Mouse (Mus musculus): ENCODE data around the gene Nrros.

Gene Nrros

DNA sequence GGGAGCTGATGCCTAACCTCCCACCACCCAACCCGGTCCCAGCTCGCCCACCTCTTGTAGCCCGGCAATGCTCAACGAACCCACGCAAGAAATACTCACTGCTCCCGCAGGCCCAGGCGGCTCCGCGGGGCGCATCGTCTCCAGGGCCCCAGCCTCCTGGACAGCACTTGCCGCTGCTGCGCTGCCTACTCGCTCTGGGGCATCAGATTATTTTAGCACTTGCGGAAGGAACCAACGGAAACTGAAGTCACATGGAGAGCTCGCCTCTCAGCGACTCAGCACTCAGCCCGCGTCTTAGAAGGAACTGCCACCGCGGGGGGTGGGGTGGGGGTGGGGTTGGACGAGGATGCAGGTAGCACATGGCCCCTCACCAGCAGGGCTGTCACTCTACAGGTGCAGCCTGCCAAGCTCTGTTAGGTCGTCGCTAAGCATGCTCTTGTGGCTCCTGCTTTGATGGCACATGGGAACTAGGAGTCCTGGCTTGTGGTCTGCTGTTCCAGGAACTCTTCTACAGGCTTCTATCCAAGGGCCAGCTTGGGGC is at the start of gene Nrros:
TSS of gene Nrros (minus strand) at position 314 of the 541 bp plus-strand sequence.
- in situ Hi-C loops (cut with MboI, MseI), result loop anchor here (5.0 to 25.0 kb wide), 2 partner anchors 38 to 1797 kb away; partner anchors contain the start of gene Umps

DNA sequence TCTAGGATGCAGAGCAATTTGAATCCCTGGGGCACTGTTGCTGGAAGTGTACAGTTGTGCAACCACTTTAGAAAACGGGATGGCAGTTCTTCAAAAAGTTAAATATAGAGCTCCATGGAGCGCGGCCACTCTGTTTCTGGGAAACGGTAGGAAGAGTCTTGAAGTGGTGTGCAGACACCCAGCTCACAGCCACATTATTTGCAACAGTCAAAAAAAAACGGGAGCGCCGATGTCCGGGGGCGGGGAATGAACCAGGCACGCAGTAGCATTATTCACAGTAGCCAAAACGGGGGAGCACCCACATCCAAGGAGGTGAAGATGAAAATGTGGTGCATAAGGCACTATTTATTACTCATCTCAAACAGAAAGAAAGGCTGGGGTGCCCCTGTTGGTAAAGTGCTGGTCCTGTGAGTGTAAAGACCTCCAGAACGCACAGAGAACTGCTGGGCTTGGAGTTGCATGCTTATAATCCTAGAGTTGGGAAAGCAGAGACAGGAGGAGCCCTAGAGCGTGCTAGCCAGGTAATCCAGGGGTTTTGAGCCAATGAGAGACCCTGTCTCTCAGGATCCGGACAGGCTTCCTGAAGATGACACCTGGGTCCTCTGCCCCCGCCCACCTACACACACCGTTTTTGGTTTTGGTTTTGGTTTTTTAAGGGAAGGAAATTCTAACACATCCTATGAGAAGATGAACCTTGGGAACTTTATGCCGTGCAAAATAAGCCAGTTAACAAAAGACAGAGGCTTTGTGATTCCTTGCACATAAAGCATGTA is 49.6 kb upstream of the Nrros start:
- in situ Hi-C loops (cut with MboI, MseI), result no loop called here

DNA sequence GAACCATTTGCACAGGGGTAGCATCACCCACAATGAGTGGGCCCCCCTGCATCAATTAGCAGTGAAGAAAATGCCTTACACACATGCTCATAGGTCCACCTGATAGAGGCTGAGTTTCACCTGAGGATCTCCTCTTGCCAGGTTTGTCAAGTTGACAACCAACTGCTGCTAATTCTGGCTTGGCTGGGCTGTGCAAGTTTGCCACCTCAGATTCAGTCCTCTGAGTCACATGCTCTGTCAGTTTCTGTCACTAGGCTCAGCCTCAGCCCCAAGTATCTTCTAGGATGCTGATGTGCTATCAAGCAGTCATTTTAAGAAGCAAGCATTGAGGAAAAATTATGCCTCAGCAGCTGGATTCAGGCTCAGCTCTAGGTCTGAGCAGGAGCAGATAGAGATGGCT is 48.8 kb upstream of the Nrros start:
- in situ Hi-C loops (cut with MboI, MseI), result no loop called here

DNA sequence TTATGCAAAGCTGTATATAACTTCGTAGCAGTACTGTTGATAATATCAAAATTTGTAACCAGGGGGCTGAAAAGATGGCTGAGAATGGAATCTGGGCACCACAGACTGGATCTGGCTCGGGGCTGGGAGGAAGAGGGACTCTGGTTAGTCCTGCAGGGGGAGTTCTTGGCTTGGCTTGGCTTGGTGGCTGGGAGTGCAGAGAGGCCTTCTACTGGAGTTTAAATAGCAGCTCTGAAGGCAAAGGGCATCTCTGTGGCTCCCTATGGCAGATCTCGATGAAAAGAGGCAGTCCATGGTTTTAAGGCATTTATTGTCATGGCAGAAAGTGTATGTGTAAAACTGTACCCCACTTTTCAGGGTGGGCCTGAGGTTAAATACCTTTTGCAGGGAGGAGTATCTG is 39.5 kb upstream of the Nrros start:
- in situ Hi-C loops (cut with MboI, MseI), result loop anchor here (5.0 kb wide), 1 partner anchor 93 kb away; no protein-coding TSS in a partner anchor

DNA sequence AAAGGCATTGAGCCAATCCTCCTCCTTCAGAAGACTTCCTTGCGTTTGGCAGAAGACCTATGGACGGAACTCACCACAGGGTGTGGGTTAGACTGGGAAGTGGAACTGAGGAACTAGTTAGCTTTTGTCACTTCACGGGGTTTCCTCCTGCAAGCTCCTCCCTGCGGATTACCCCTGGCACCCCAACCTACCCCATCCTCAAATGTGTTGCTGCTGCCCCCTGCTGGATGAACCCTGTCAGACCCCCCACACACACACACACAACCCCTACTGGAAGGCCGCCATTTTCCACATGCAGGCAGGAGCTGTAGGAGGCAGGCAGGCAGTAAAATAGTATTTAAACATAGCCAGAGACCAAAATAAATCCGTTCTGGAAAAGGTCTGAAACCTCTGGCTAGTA is 37.3 kb upstream of the Nrros start:
- in situ Hi-C loops (cut with MboI, MseI), result loop anchor here (5.0 kb wide), 1 partner anchor 90 kb away; no protein-coding TSS in a partner anchor

DNA sequence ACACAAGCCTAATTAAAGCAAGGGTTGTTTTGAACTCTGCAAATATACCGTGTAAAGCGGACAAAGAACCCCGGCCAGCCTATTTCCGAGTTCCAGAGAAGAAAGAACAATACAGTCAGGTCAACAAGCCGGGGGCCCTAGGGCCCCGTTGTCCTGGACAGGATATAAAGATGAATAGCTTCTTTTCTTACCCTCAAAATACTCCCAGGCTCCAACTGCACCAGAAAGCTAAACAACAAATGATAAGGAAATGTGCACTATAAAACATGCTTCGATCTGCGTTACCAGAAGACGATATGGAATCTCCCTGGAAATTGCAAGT is 35.6 kb upstream of the Nrros start:
- in situ Hi-C loops (cut with MboI, MseI), result loop anchor here (5.0 kb wide), 1 partner anchor 89 kb away; no protein-coding TSS in a partner anchor

DNA sequence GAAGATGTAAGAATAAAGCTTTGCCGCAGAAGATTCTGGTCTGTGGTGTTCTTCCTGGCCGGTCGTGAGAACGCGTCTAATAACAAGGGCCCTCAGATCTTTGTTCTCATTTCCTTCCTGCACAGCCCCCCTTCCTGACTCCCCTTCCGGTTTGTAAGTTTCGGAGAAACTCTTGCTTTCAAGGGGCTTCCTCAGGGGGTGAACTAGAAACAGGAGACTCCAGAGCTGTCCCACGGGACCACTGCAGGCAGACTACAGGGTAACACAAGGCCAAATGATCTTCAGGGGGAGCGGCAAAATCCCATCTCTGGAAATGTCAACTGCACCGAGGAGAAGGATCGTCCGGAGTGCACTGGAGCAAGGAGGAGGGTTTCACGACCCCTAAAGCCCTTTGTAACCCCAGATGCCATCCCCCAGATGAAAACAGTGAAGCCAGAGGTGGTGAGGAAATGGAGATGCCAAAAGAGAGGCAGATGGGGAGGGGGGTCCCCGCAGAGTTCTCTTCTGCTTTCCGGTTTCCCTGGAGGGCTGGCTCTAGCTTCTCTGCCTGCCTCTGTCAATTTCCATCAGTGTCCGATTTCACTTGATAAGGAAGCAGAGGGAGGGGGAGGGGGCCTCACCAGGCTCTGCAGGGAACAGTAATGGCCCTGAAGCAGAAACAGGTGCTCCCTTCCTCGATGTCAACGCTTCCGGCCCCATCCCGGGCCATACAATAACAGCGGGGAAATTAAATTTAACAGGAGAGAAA is 35.0 kb upstream of the Nrros start:
- in situ Hi-C loops (cut with MboI, MseI), result loop anchor here (5.0 kb wide), 1 partner anchor 88 kb away; no protein-coding TSS in a partner anchor

DNA sequence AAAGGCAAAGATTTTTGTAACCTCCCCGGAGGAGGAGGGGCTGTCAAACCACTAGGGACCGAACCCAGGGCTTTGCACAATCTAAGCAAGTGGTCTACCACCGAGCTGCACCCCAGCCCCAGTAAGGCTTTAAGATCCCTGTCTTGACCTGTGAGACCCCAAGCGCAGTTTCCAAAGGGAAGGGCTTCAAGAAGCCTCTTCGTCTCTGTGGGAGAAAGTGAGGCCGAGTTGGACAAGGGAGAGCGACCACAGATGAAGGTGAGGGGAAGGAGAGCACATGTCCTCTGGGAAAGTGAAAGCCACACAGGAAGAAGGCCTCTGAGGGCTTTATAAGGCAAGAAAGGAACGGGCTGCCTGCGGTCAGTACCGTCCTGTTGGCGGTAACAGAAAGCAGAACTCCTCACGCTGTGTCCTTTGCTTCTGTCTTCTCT is 24.6 kb upstream of the Nrros start:
- in situ Hi-C loops (cut with MboI, MseI), result no loop called here

DNA sequence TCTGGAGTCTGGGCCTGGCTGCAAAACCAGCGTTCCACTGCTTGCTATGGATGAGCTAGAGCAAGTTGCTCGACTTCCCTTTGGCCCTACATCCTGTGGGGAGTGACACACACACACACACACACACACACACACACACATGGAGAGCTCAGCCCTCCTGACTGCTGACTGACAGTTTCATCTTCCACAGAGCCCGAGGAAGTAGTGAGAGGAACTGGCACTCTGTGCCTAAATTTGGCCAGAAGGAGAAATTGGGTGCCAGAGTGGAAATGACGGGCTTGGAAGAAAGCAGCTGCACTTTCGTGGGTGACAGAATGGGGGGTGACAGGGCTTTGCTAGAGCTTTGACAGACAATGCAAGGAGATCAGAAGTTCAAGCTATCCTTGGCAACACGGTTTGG is 23.7 kb upstream of the Nrros start:
- in situ Hi-C loops (cut with MboI, MseI), result no loop called here

DNA sequence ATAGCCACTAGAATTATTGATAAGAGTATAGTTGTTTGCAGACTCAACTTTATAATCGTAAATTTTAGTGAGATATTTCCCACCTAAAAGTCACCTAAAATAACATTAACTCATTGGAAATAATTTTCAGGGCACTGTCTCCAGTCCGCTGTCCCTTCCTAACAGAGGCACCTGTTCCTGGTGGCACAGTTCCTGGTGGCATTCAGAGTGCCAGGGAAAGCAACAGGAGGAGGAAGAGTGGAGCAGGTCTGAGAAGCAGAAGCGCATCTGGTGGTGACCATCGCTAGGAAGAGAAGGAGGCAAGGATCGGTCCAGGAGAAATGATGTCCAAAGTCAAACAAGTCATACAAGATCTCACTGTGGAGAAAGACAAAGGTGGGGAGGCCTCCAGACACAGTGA is 20.7 kb upstream of the Nrros start:
- in situ Hi-C loops (cut with MboI, MseI), result no loop called here

DNA sequence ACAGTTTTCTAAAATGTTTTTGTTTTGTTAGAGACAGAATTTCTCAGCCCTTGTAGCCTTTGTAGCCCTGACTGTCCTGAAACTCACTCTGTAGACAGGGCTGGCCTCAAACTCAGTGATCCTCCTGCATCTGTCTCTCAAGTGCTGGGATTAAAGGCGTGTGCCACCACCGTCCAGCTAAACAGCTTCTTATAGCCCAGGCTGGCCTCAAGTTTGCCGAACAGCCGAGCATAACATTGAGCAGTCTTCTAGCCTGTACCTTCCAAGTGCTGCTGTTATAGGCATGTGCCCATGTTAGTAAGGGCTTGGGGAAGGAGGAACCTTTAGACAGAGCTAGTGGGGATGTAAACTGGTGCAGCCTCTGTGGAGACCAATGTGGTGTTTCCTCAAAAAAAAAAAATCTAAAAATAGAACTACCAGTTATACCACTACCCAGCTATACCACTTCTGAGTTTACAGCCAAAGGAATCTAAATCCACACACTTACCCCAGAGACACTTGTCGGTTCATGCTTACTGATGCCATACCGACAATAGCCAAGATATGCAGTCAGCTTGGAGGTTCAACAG is 14.0 kb upstream of the Nrros start, which contains the start of gene Bex6:
TSS of gene Bex6 (plus strand) at position 491 of the 569 bp plus-strand sequence.
- in situ Hi-C loops (cut with MboI, MseI), result no loop called here

DNA sequence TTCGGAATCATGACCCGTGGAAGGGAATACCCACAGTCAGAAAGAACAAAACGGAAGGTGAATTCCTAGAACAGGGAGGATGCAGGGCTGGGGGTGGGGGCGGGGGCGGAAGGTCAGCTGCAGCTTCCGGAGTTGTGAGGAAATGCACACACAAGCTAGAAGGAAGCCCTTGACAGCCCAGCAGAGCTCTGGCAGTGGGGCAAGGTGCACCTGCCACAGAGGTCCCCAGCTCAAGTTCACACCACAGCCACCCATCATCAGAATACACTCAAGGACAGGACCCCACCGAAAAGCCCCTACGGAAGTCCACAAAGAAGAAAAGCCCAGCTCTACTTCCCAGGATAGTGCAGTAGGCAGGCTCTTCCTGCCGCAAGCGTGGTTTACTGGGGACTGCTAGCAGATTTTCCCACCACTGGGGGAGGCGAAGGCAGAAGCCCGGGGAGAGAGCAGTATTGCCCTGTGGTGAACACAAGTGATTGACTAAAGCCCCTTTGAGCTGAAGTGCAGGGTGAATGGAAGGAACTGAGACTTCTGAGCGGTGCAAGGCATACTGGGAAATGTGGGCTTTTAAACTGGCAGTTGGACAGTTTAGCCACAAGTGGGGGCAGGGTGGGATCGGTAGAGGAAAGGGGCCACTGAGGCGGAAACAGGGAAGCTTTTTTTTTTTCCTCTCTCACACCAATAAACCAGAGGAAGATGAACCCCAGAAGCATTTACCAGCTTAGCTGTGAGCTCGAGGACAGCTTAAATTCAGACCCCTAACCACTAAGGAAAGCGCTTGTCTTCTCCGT is 11.7 kb upstream of the Nrros start:
- in situ Hi-C loops (cut with MboI, MseI), result no loop called here

DNA sequence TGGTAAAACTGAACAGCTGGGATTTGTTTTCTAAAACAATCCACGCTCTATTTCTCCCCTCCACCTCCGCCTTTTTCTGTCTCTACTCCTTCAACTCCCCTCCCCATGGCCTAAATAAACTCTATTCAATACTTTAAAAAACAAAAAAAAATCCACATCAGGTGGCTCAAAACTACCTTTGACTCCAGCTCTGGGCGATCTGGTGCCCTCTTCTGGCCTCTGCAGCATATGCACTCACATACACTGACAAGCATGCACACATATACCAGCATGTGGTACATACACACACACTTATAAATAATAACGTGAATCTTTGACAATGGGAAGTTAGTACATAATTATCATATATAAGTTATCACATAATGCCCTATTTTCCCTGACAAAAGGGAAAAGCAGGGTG is 9.6 kb upstream of the Nrros start:
- in situ Hi-C loops (cut with MboI, MseI), result no loop called here

DNA sequence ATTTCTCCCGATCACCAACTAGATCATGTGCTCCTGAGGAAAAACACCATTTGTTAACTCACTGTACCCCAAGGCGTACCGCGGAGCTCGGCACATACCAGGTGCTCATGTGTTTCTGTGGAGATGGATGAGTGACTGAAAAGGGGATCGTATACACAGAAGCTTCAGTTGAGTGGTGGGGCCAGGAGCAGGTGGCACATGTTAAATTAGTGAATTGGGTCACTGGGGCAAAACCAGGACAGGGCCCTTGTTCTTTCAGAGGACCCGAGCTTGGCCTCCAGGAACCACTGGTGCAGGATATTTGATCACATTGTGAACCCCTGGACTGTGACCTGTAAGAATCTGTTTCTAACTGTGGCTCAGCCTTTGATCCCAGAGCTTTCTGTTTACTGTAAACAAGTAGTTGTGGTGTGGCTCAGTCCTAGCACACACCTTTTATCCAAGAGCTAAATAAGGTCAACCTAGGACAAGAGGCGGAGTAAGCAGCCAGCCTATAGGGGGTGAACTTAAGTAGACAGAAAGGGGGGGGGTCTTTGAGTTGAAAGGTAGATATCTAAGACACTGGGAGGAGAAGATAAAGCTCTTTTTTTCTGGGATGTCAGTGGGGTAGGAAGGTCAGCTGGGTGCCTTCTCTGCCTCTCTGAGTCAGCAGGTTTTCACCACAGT is 9.1 kb upstream of the Nrros start:
- in situ Hi-C loops (cut with MboI, MseI), result loop anchor here (25.0 kb wide), 1 partner anchor 1788 kb away; the partner anchor contains the start of gene Umps

DNA sequence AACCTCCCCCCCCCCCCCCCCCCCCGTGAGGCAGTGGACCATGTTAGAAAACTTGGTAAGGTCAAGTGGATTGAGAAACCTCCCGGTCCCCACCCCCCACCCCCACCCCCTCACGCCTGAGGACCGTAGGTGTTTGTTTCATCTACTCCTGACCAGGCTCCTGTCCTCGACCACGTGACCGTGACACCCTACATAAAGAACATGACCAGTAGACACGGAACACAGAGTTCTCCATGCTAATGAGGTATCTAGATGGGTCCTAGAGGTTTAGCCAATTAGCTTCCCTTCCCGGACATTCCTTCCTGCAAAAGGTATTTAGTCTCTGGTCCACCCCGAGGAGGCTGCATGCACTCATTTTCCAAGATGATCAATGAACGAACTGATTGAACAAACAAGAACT is 8.0 kb upstream of the Nrros start:
- in situ Hi-C loops (cut with MboI, MseI), result loop anchor here (25.0 kb wide), 1 partner anchor 1789 kb away; the partner anchor contains the start of gene Umps

DNA sequence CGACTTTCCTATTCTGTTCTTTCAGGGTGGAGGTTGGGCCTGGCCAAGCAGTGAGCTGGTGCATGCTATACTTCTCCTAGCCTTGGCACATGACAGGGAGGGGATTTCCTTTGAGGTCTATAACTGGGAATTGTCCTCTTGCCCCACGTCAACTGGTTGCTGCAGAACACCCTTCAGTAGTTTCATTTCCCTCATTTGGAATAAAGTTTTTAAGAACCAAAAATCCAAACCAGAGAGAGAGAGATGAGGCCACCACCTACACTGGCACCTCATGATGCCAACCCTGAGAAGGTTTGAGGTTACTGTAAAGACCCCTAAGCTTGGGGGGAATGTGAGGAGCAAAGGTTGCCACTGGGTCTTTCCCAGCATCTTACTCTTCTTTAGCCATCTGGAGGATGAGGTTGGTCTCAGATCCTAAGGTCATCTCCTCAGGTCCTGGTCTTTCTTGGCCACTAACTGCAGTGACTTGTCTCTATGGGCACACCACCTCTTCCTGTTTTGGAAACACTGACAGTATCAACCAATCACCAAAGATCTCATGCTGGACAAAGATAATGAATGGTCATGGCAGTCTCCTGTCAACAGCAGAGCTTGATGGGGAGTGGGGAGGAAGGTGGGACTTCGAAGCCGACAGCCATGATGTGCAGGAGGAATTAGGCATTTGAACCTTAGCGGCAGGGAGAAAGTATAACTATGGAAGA is 5.8 kb upstream of the Nrros start:
- in situ Hi-C loops (cut with MboI, MseI), result loop anchor here (25.0 kb wide), 1 partner anchor 1791 kb away; the partner anchor contains the start of gene Umps

DNA sequence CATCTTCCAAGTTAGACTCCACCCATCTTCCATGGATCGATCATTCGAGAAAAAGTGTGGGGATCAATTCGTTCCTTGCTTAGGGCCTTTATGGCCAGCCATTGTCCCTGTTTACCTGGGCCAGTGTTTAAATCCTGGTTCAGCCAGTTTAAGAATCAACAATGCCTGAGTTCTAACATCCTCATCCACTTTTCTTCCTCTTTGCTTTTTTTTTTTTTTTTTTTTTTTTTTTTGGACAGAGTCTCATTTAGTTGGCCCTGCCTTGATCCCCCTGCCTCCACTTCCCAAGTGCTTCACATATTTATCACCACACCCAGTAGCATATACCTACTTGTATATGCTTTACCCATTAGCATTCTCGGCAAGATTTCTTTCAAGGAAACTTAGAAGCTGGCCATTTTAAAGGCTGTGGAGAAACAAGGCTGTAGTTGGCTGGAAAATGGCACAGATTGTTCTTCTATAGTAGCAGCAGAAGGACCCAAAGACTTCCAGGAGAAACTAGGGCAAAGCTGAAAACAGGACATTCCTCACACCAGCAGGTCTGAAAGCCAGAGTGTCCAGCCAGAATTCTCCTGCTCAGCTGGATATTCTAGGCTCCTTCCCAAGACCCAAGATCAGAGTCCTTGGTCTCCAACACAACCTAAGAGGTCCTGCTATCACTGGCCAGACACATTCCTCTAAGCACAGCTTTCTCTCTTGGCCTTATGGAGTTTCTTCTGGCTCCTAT is 2.6 kb upstream of the Nrros start:
- in situ Hi-C loops (cut with MboI, MseI), result loop anchor here (5.0 to 25.0 kb wide), 2 partner anchors 41 to 1794 kb away; partner anchors contain the start of gene Umps

DNA sequence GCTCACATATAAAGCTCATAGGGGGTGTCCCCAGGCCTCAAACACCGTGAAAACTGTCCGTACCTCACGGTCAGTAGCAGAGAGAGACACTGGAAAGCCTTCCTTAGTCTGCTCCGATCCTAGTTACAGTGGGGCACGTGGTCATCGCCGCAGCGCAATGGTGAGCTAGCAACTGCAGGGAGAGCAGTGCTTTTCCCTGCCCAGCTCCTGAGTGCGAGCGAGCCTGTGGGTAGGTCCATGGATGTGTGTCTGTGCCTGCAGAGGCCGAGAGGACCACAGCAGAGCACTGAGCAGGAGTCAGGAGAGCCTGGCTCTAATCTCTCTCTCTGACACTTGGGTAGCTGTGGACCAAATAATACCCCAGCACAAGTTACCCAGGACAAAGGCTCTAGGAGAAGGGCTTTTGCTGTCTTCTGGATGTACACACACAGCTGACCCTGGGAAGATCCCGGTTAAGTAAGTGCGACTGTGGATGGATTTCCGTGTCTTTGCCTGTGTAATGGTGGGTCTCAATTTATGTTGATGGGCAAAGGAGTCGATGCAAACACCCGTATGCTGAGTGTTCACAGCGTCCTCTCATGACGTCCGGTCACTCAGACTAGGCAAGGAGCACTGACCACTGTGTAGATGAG is 882 bp downstream of the Nrros start:
- in situ Hi-C loops (cut with MboI, MseI), result loop anchor here (5.0 to 25.0 kb wide), 2 partner anchors 37 to 1798 kb away; partner anchors contain the start of gene Umps

All from T-helper 2 cell (primary cell).